Mouse (Mus musculus) bone marrow, adult 2 months (tissue): ENCODE measurements around the gene Rpp30.

Experiments
- CTCF ChIP-seq: fragments of 200-500 bp; IDR thresholded peaks from 2 replicates; pipeline ENCODE4 v1.5.1; 2011; ENCODE audit warnings: low read length, control low read depth; ENCODE audit not compliant: control insufficient read depth, insufficient read depth
- POLR2A ChIP-seq: fragments of 200-500 bp; IDR thresholded peaks from 2 replicates; pipeline ENCODE4 v1.6.1; 2011; ENCODE audit warnings: low read depth, mild to moderate bottlenecking, control low read depth, low read length, borderline replicate concordance; ENCODE audit not compliant: control insufficient read depth

GRCm38 (mm10) chr19:36150241-36151007, 66.9 kb downstream of the Rpp30 start:
- TF ChIP-seq CTCF (no peak), POLR2A (no peak)
